Mouse (Mus musculus): Measurements from ENCODE around the gene Rell1.
A peak's percentile ranks its signal among the peaks of the same experiment; 100 is the strongest.

The Rell1 gene

DNA sequence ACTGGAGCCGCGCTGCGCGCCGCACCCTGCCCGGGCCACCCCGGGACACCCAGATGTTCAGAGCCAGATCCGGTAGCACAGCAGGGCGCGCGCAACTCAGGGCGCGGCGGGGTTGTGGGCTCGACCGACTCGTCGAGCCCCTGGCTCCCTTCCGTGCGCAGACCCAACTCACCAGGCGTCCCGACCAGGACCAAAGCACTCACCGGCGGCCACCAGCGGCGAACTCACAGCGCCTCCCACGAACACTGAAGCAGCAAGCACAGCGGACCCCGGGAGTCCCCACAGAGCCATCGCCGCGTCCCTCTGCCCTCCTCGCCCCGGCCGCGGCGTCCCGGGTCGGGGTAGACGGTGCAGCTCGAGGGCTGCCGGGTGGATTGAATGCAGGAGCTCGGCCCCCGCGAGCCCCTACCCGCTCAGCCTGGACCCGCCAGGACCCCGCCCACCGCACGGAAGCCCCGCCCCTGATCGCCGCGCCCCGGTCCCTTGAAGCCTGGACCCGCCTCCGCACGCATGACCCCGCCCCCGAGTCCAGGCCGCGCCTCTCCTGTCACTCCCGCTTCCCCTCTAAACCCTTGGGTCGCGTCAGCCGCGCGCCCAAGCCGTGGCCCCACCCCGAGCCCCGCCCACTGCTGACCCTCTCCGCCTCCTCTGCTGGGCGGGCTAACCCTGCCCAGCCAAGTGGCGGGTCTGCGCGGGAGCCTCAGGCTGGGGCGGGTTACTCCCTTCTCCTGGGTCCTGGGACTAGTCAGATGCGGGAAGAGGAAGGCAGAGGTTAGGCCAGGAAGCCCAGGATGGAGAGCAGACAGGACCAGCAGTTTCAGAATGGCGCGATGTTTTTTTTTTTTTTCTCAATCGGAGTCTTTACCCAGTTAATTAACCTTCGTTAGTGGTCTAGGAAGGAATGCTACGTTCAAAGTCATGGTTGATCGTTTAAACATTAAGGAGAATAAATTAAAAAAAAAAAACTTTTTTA, at the start of gene Rell1:
TSS of gene Rell1 (minus strand) at position 455 of the 973 bp plus-strand sequence.
- DNase-seq = peak; percentile 98 to 100

DNA sequence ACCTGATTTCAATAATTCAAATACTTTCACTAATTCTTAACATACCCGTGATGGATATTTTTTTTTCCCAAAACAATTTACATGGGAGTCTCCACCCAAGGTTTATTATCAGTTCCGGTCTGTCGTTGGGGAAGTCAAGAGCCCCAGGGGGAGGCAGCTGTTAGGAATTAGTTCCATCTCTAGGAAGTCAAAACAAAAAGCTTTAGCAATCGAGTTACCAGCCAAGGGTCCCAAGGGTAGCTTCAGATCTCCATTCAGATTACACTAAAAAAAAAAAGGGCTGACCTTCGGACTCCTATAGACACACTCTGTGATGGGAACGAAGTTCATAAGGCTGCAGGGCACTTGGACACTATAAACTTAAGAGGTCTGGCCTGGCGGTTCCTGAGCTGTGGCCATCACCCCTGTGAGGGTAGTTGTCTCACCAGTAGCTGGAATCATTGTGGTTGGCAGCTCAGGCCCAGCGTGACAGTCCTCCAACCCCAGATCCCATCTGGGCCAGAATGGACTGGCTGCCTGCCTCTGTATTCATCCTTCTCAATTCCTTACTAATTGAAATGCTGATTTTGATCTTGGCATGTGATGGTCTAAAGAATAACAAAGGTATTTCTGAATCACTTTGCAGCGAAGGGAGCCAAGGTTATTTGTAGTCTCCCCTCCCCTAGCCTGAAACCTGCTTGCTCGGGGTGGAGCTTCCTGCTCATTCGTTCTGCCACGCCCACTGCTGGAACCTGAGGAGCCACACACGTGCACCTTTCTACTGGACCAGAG, 44.1 kb upstream of the Rell1 start:
- DNase-seq = no peak

DNA sequence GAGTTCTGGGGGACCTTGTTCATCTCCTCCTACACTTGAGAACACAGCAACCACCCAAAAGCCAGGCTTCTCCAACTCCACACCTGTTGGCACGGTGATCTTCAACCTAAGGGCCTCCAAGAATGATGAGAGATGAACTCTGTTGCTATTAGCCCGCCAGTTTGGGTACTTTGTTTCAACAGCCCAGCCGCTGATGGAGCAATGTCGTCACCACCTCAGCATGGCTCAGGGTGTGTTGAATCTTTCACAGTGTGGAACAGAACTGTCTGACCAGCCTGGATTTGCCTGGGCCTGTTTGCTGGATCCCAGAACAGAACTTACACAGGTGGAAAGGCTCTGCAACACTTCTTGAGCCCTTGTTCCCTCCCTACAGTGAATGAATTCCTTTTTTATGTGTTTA, 37.9 kb upstream of the Rell1 start:
- DNase-seq = no peak

DNA sequence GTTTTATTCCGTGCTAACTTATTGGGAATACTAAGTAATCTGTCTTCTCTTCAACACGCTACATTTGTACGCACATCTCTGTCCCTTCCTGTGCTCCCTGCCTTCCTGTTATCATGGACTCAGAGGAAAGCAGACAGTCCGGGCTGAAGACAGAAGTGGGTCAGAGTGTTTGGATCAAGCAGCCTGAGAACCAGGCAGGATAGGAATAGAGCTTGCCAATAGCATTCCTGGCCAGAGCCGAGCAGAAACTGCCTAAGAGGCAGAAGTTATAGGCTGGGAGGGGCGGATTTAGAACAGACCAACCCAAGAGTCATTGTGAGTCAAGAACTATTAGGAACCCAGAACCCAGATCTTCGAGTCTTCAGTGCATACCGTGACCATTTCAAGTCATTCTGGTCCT, 34.6 kb upstream of the Rell1 start:
- DNase-seq = no peak

DNA sequence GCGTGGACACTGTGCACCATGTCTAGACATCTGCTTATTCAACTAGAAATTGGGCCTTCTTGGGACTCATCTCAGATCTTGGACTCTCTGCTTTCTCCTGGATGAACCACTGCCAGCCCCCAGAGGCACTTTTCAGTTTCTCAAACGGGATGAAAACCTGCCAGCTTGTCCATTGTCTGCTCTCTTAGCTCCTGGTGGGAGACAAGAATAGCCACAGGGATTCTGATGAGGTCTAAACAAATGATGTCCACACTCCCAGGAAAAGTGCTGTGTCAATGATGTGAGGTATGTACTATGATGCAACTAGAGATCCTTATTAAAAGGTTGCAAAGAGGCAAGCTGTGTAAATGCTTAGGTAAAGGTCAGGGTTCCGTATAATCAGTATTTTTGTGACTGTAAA, 25.2 kb upstream of the Rell1 start:
- no peak for DNase-seq

DNA sequence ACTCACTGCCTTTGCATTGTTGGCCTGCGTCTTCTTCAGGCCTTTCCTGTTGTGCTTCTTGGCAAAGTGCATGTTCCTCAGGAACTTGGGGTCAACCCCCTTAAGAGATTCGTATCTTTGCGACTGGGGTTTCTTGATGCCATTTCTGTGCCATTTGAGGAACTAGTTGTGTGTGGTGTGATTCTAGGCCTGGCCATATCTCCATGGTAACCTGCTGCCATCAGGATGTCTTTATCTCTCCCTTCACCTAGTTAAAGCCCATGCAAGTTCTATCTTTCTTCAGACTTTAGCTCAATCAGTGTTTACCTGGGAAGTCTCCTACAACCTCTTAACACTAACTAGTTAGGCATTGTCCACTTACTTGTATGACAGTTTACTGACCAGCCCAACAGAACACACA, 22.0 kb upstream of the Rell1 start:
- DNase-seq = no peak

DNA sequence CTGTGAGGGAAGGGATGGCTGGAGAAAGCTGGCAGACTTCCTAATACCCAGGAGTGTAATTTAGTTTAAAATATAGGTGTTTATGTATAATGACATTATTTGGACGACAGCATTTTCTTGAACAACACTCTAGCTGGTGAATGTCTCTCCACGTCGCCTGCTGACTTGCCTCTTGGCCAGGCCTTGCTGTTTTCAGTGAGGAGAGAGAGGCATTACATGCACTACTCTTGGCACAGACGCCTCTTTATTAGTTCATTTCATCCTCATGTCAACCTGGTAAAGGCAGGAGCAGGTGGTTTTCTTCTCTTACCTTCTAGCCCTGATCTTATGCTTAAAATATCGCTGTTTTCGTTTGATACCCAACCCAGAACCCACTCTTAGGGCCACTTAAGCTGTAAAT, 17.6 kb upstream of the Rell1 start:
- DNase-seq = no peak

DNA sequence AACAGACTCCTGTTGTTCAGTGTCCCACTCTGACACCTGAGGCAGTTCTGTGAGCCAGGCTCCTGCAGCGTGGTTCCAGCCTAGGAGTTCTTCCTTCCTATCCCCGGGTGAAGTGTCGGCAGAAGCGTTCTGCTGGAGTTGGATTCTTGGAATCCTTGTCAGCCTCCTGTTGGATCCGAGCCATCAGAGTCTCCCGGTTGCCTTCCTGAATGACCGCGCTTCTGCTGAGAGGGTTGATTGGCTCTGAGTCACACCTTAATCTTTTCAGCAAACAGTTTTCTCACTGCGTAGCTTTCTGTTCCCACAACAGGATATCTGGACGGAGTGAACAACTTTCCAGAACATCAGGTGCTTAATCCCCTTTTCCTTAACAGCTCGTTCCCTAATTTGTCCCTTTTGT, 13.6 kb upstream of the Rell1 start:
- DNase-seq = no peak

DNA sequence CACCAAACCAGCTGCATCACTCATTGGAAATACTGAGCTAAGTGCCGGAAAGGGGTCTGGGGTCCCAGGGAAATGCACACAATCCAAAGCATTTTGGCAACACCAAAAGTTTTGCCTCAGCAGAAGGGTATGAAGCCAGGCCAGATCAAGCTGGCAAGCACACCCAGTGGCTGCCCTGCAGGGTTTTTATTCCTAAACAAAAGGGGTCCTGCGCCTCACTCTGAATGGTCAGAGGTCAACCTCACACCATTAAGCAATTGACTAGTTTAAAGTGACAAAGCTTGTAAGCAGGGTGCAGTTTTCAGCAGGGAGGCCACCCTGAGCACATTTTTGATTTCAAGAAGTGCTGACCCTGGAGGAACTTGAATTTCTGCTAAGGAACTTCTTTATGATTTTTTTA, 2.3 kb upstream of the Rell1 start:
- DNase-seq = no peak

DNA sequence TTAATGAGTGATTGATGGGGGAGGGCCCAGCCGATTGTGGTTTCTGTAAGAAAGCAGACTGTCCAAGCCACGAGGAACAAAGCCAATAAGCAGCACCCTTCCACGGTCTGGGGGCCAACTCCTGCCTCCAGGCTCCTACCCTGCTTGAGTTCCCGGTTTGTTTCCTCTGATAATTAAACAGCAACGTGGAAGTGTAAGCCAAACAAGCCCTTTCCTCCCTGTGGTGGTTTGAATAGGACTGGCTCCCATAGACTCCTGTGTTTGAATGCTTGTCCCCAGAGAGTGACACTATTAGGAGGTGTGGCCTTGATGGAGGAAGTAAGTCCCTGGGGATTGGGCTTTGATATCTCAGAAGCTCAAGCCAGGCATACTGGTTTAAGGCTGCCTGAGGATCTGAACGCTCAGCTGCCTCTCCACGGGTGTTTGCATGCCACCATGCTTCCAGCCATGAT, 1.6 kb upstream of the Rell1 start:
- no peak for DNase-seq

DNA sequence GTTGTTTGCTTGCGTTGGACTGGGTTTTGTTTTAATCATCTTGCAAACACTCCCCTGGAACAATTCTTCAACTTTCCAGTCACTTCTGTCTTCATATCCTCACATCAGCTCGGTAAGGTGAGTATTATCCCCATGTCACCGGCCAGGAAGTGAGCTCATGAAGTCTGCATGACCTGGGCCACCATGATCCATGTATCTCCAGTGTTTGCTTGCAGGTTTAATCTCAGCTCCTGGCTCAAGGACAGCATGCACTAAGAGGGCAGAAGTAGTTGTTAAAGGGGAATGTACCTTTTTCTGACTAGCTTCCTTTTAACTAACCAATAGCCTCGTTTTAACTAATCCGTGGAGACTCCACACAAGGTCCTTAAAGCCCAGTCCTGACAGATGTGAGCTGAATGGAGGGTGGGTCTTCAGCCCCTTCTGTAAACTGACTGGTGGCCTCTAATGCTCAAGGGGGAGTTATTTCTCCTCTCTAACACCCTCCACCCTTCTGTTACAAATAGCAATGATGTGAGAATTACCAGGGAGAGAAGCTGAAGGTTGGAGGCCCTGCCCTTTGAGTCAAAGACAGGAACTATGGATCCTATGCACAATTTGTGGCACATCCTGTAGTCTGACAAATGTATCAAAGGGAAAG, 897 bp upstream of the Rell1 start:
- DNase-seq = no peak

DNA sequence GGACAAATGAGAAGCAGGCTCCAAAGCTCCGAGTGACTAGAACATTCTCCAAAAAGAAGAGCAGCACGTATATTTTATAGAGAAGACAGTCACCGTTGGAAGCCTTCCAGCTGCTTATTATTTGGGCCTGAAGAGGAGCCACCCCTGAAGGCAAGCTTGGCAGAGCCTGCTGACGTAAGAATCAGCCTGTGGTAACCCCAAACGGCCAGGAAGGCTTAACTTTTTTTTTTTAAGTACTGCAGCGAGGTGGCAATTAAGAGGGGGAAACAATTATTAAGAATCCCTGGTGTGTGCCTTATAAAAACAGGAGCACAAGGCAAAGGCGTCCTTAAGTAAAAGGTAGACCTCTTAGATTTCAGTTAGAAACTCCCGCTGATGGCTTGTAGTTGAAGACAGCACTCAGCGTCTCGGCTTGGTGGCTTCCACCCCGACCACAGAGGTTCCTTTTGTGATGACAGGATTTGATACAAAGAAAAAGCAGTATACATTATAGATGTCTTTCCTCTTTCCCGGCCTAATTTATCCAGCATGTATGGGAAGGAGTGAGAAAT, 1.0 kb downstream of the Rell1 start:
- peak; percentile 29 to 33 for DNase-seq

DNA sequence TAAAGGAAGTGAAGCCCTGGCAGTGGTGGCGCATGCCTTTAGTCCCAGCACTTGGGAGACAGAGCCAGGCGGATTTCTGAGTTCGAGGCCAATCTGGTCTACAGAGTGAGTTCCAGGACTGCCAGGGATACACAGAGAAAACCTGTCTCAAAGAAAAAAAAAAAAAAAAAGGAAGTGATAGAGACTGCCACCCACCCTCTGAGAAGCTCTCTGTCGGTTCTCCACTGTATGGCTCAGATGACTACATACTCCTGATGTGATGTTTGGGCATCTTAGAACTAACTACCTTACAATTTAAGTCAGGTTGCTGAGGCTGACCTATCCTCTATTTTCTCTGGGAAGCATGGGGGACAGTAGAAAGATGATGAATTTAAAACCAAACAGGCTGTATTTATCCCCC, 2.3 kb downstream of the Rell1 start:
- DNase-seq = no peak

DNA sequence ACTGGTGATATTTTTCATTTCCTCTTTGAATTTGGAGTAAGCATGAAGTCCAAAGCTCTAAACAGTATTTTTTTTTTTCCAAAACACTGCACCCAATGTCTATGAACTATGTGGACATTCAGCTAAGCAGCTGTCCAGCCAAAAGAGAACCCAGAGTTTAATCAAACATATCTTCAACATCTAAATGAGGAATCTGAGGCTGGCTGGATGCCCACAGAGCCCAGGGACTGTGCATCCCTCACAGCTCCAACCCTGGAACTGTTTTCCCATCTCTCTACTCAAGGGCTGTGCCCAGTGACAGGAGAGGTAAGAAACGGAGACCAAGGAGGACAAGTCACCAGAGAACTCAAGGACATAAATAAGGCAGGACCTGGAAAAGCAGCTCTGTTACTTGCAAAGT, 2.8 kb downstream of the Rell1 start:
- DNase-seq = no peak

DNA sequence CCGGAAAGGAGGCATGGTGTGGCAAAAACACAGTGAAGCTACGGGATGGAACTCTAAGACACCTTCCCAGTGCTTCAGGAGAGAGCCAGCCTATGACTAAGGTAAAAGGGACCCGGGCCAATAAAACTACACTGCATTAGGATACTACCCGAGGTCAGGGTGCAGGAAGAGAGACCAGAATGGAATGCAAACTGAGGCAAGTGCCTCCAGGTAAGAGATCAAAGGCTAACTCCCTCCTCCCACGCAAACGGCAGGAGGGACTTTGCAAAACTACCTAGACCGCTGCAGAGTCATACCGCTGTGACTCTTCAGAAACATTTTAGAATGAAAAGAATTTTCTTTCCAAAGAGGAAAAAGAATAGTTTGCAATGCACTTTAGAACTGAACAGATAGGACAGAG, 4.1 kb downstream of the Rell1 start:
- DNase-seq = no peak

DNA sequence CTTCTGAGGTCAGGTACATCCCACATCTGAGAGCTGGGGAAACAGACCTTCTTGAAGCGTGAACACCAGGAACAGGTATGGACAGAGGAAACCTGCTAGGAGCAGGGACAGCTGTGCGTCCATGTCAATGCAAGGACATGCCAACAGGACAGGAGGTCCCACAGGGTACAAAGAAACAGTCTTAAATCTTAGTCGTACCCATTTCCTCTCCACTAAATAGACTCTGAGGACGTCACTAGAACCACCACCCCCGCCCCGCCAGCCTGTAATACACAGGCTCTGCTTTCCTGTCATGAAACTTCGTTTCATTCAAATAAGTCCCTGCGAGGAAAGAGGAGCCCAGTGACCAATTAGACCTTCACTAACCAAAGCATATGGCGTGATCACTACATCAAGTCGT, 7.0 kb downstream of the Rell1 start:
- no peak for DNase-seq

DNA sequence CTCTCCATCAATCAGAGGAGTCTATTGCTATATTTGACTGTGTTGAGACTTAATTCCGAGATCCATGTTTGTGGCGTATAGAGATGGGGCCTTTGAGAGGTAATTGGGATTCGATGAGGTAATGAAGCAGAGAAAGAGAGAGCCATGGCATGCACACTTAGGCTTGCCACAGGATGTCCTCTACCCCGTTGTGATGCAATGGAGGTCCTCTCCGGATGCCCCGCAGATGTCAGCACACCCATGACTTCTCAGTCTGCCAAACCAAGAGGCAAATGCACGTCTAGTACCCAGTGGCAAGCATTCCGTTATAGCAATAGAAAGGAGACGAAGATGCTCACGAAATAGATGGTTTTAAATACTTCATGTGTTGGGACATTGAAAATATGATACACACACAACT, 8.1 kb downstream of the Rell1 start:
- DNase-seq = no peak

DNA sequence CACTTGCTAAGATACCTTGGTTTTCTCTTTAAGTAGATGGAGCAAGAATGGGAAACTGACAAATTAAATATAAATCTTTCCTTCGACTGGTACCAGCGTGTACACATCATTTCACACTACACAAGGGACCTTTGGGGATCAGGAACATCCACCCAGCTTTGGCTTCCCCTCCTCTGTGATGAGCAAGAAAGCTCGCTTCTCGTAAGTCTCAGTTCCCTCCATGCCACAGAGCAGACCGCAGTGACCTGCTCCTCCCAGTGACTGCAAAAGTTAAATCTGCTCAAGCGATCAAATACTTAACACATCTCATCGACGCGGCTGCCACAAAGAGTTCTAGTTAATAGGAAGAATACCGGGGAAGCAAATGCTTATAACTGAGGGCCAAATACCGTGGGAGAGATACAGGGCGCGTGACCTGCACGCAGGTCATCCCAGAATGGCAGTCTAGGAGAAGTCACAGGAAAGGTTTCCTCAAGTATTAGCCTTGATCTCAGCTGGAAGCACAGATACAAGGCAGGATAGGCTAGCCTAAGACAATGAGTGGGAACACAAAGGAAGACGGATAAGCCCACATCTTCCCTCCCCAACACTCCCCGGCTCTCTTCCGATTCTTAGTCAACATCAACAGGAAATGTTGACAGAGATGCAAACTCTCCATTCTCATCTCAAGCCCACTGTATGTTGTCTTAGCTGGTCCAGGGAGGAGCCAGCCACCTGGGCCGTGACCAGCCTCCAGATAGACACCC, 9.6 kb downstream of the Rell1 start:
- DNase-seq = no peak

DNA sequence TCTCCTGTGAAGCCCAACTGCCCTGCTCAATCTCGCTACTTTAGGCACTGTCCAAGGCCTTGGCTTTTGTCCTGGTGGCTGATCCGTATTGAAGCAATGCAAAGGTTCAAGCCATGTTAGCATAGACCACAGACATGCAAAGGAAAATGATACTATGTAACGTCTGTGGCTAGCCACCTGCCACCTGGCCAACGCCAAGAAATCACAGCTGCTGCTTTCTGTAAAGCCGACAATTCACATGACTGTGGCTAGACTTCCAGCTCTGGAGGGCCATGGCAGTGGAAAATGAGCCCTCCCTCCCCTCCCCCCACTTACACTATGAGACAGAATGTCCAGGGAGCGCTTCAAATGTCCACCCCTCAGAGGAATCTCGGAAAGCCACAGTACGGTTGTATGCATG, 11.1 kb downstream of the Rell1 start:
- no peak for DNase-seq

DNA sequence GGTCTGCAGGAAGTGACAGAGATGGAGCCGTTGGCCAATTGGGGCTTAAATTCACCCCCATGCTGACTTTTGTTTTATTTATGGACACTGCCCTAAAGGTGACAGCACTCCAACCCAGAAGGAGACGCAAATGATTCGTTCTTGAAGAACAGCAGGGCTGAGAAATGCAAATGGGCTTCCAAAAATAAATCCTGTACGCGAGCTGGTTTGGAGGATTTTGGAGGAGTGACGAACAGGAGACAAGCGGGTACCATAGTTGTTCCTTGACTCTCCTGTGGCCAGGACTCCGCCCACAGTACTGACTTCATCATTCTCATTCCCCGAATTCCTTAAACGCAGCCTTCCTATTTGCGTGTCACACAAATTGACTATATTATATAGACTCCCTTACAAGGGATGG, 12.3 kb downstream of the Rell1 start:
- DNase-seq = no peak

DNA sequence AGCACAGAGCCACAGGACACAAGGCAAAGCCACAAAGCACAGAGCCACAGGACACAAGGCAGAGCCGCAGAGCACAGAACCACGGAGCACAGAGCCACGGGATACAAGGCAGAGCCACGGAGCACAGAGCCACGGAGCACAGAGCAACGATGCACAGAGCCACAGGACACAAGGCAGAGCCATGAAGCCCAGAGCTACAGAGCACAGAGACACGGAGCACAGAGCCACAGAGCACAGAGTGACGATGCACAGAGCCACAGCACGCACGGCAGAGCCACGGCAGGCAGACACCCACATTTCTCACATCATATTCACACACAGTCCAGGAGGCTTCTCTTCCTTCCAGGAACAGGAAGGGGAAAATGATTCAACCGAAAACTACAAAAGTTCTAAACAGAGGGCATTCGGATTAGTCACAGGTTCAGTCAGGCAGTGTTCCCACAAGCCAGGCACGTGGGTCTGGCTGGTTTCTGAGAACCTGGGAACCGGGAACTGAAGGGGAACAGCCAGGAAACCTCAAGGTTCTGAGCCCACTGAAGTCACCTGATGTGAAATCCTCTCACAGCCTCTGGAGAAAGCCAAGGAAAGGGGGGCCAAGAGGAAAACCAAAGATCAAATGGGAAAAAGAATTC, 15.2 kb downstream of the Rell1 start:
- no peak for DNase-seq

DNA sequence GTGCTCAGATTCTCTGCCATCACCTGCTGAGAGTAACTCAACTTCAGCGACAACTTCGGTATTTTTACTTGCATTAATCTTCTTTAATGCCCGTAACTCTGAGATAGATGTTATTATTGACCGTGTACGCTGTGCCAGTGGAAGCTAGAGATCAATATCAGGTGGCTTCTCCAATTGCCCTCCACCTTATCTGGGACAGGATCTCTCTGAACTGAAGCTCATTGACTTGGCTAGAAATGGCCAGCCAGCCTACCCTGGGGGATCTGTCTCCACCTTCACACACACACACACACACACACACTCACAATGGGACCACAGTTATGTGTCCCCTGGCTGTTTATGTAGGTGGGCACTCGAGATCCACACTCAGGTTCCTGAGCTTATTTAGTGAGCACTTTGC, 16.7 kb downstream of the Rell1 start:
- no peak for DNase-seq

Data from thymus, postnatal 36 days (tissue).